Mouse (Mus musculus) ES-E14 (cell line): ENCODE measurements at regions not wholly inside any gene's neighbourhood (a gene's known extent, or its start where the extent isn't known, plus 50 kb on each side); places are given as distances from the start of the nearest gene placed in this dataset.

Experiments used
- CHD2 ChIP-seq: IDR thresholded peaks from 2 replicates; pipeline ENCODE4 v1.6.1; 2014; ENCODE audit warnings: mild to moderate bottlenecking, low read depth, low read length, inconsistent platforms
- ZC3H11A ChIP-seq: IDR thresholded peaks from 2 replicates; pipeline ENCODE4 v1.6.1; 2012; ENCODE audit warnings: low read depth, mild to moderate bottlenecking, inconsistent platforms, low read length, borderline replicate concordance

DNA sequence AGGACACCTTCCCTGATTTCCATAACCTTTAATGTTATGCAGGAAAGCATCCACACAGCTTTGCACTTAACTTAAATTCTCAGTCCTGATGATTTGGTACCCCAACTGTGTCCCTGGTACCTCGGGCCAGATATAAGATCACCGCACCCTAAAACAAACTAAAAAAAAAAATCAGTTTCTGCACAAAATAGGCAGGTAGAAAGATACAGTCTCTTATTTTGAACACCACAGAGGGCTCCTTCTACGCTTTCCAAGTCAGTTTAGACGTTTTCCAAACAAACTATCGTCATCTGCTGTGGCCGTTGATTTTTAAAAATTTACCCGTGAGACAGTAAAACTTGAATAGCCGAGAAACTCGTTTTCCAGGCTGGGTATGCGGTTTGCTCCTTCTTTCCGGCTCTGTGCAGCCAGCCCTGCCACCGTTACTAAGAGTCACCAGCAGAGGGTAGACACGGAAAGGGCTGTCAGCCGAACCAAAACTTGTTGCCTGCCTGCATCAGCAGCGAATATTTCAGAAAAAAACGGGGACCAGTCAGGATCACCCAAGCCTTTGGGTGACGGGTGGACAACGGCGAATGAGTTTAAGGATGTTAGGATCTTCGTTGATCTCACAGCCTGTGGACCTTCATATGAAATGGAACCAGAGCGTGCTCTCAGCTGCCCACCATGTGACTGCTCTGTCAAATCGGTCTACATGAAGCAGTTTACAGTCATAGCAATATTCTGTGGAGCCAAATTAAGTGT lies 74.4 kb upstream of the Gpc5 start:
- TF ChIP-seq CHD2, result no peak
- TF ChIP-seq ZC3H11A, result no peak
